Mouse (Mus musculus): ENCODE measurements around the gene Rimbp2. TPM values are rescaled to one million over a fixed set of nuclear protein-coding genes. Genes with fewer than 3 reads are reported as not detected.

Rimbp2 gene
- total RNA-seq, 2 experiments from 2014 or later = 126 to 139 TPM

- DNase-seq (ENCODE audit: low spot score in 2 of 2) = no peak
- no peak overlapping the region; the same call in 1 of the 2 replicates for H3K27ac ChIP-seq
- TF ChIP-seq CTCF (conservative IDR thresholded peaks at IDR 0.05) = peak; percentile 65
- no peak overlapping the region for H3K4me3 ChIP-seq
Observed at GRCm38 (mm10) chr5:128913820-128914219, 39.5 kb downstream of the Rimbp2 start.

GRCm38 (mm10) chr5:128912374-128912773 is 40.9 kb downstream of the Rimbp2 start:
- no peak for TF ChIP-seq CTCF (conservative IDR thresholded peaks at IDR 0.05)
- no peak for DNase-seq (ENCODE audit: low spot score in 2 of 2)
- H3K27ac ChIP-seq = peak overlapping the region; percentile 82
- no peak overlapping the region for H3K4me3 ChIP-seq

DNA sequence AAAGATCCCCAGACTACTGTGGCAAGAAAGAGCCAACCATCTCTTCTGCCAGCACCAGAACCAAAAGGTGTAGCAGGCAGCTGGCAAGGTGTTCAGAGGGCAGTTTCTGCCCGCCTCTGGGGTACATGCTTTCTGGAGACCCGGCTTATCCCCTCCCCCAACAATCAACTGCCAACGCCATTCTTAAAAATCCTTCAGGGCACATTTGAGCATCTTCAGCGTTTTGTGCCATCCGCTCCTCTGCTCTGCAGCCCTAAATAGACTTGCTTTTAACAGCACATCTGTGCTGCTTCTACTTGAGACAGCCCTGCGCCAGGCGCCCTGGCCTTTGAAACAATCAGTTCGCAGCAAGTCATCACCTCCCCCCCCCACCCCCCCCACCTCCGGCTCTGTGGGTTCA is 41.7 kb downstream of the Rimbp2 start:
- peak overlapping the region; percentile 82 for H3K27ac ChIP-seq
- DNase-seq (ENCODE audit: low spot score in 2 of 2) = no peak
- H3K4me3 ChIP-seq = no peak overlapping the region
- no peak for TF ChIP-seq CTCF (conservative IDR thresholded peaks at IDR 0.05)

DNA sequence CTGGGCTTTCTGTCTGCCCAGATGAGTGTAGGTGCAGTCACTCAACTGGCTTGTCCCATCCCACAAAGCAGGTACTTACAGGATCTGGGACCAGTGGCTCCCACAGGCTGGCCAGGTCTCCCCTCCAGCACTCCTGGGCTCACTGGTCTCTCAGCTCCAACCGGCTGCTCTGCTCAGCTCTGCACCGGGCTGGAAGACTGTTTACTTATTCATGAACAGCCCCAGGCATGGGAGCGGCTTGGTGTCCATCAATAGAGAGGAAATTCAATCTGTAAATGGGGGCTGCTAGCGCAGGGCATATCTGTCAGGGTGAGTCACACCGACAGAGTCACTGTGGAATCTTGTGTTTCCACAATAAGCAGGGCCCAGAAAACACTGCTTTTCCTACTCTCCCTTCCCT is 49.2 kb downstream of the Rimbp2 start:
- Histone ChIP-seq H3K27ac (peak overlapping the region; percentile 16; the same call in 1 of the 2 replicates), H3K4me3 (no peak overlapping the region)
- DNase-seq (ENCODE audit: low spot score in 2 of 2) = no peak
- no peak for TF ChIP-seq CTCF (conservative IDR thresholded peaks at IDR 0.05)

- H3K4me3 ChIP-seq = no peak overlapping the region
- TF ChIP-seq CTCF (conservative IDR thresholded peaks at IDR 0.05) = no peak
- H3K27ac ChIP-seq = peak overlapping the region; percentile 28; the same call in 1 of the 2 replicates
- DNase-seq (ENCODE audit: low spot score in 2 of 2) = no peak
Observed at GRCm38 (mm10) chr5:128903120-128903519, 50.2 kb downstream of the Rimbp2 start.

GRCm38 (mm10) chr5:128899971-128900370 is 53.3 kb downstream of the Rimbp2 start:
- H3K27ac ChIP-seq = no peak overlapping the region

DNA sequence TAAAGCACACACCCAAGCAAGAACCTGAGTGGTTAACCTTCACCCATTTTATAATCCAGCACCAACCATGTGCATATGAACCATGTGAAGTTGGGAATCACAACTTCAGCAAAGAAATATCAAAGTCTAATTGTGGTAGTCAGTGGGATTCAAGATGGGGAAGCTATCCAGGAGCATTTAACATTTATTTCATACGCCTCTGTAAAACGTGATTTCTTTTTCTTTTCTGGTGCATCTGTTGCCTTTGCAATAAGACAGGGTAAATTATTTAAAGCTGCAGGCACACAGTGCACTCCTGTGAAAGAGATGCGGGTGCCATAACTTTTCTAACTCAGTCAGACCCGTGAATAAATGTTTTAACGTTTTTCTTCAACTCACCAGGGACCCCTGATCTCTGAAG is 58.4 kb downstream of the Rimbp2 start:
- DNase-seq (ENCODE audit: low spot score in 2 of 2) = no peak
- H3K27ac ChIP-seq = no peak overlapping the region
- TF ChIP-seq CTCF (conservative IDR thresholded peaks at IDR 0.05) = no peak
- H3K4me3 ChIP-seq = no peak overlapping the region

More at GRCm38 (mm10) chr5:128899971-128900370, 53.3 kb downstream of the Rimbp2 start:
- no peak for TF ChIP-seq CTCF (conservative IDR thresholded peaks at IDR 0.05)
- H3K4me3 ChIP-seq = no peak overlapping the region
- no peak for DNase-seq (ENCODE audit: low spot score in 2 of 2)

GRCm38 (mm10) chr5:128887546-128887945 is 65.7 kb downstream of the Rimbp2 start:
- Histone ChIP-seq H3K4me3 (no peak overlapping the region), H3K27ac (peak overlapping the region; percentile 3; the same call in 1 of the 2 replicates)
- DNase-seq (ENCODE audit: low spot score in 2 of 2) = no peak
- no peak for TF ChIP-seq CTCF (conservative IDR thresholded peaks at IDR 0.05)

GRCm38 (mm10) chr5:128884320-128884719 is 69.0 kb downstream of the Rimbp2 start:
- H3K4me3 ChIP-seq = no peak overlapping the region
- DNase-seq (ENCODE audit: low spot score in 2 of 2) = no peak
- TF ChIP-seq CTCF (conservative IDR thresholded peaks at IDR 0.05) = no peak
- peak overlapping the region; percentile 28; the same call in 1 of the 2 replicates for H3K27ac ChIP-seq

GRCm38 (mm10) chr5:128879092-128879491 is 74.2 kb downstream of the Rimbp2 start:
- Histone ChIP-seq H3K4me3 (no peak overlapping the region), H3K27ac (peak overlapping the region; percentile 84)
- no peak for DNase-seq (ENCODE audit: low spot score in 2 of 2)
- TF ChIP-seq CTCF (conservative IDR thresholded peaks at IDR 0.05) = no peak

DNA sequence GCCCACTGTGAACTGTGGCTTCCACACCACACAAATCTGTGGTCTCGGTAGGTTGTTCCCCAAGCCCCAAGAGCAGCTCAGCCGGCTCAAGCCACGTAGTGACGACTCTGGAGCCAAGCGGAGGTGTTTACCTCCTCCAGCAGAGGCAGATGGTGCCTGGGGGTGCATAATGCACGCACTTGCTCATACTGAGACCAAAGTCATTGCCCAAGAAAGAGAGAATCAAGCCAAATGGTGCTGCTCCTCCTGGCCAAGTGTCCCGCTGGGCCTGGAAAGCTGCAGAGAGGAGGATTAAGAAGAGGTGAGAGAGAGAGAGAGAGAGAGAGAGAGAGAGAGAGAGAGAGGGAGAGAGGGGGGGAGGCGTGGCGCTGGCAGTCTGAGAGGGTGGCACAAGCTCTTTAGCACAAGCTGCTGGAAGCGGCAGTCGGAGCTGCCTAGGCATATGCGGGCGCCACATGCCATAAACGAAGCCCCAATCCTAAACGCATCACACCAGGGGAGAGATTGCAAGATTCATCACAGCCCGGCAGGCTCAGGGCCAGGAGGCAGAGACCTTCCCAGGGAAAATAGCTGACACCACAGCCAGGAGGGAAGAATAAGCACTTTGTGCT is 75.8 kb downstream of the Rimbp2 start:
- TF ChIP-seq CTCF (conservative IDR thresholded peaks at IDR 0.05) = no peak
- Histone ChIP-seq H3K4me3 (no peak overlapping the region), H3K27ac (peak overlapping the region; percentile 84)
- DNase-seq (ENCODE audit: low spot score in 2 of 2) = peak; percentile 59 to 66

GRCm38 (mm10) chr5:128871706-128872105 is 81.6 kb downstream of the Rimbp2 start:
- no peak for TF ChIP-seq CTCF (conservative IDR thresholded peaks at IDR 0.05)
- H3K4me3 ChIP-seq = no peak overlapping the region
- H3K27ac ChIP-seq = no peak overlapping the region
- DNase-seq (ENCODE audit: low spot score in 2 of 2) = no peak

DNA sequence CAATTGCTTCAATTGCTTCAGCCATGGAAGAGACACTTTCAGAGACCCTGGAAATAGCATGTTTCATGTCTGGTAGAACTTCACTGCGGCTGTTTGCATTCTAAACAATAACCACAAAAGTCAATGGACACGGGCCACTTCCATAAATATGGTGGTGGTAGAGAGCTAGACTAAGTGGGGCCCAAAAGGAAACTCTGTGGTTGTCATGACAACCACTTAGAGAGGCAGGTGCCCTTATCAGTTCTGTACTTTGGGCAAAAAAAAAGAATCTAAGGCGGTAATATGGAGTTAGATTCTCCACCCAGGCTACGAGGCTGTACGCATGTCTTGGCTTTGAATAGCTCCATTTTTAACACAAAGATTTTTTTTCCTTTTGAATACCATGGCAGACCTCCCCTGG is 86.5 kb downstream of the Rimbp2 start:
- Histone ChIP-seq H3K4me3 (no peak overlapping the region), H3K27ac (no peak overlapping the region; the same call in 1 of the 2 replicates)
- no peak for DNase-seq (ENCODE audit: low spot score in 2 of 2)
- TF ChIP-seq CTCF (conservative IDR thresholded peaks at IDR 0.05) = no peak

DNA sequence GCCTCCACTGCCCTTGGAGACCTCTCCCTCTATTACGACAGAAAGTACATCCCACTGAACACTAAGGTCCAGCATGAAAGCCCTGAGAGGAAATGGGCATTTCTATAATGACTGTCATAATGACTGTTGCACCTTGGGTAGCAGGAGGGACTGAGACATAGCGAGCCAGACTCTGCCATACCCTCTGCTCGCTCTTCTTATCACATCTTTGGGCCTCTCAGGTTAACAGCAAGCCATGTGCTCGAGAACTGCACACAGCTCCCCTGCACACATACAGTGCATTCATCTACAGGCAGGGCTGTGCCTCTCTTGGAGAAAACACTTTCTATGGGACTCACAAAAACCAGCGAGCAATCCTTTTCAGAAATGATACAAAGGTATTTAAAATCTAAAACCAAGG is 87.0 kb downstream of the Rimbp2 start:
- Histone ChIP-seq H3K27ac (no peak overlapping the region), H3K4me3 (no peak overlapping the region)
- DNase-seq (ENCODE audit: low spot score in 2 of 2) = no peak
- no peak for TF ChIP-seq CTCF (conservative IDR thresholded peaks at IDR 0.05)

Data from layer of hippocampus, adult 2 months (tissue).